Mouse (Mus musculus) ES-Bruce4 (cell line): ENCODE measurements around the gene Cmklr1. TPM values are rescaled to one million over a fixed set of nuclear protein-coding genes. Genes with fewer than 3 reads are reported as not detected.
A peak's percentile ranks its signal among the peaks of the same experiment; 100 is the strongest.

Experiments
- H3K27ac ChIP-seq: 2 replicates; pipeline ENCODE4 v1.5.1; 2012; ENCODE audit warnings: low read length, inconsistent platforms; ENCODE audit not compliant: insufficient read depth
- H3K27me3 ChIP-seq: 2 replicates; pipeline ENCODE4 v1.6.1; 2012; ENCODE audit warnings: mild to moderate bottlenecking, low read length, inconsistent platforms; ENCODE audit not compliant: control insufficient read depth, poor library complexity, insufficient read depth, severe bottlenecking
- H3K36me3 ChIP-seq: 2 replicates; pipeline ENCODE4 v1.6.1; 2012; ENCODE audit warnings: inconsistent platforms, mild to moderate bottlenecking, low read length, moderate library complexity; ENCODE audit not compliant: control insufficient read depth, poor library complexity, insufficient read depth, severe bottlenecking
- H3K4me1 ChIP-seq: one replicate; pipeline ENCODE4 v1.8.1; 2011; ENCODE audit warnings: low read length; ENCODE audit not compliant: control insufficient read depth, insufficient read depth
- H3K4me3 ChIP-seq: 2 replicates; pipeline ENCODE4 v1.5.1; 2011; ENCODE audit warnings: low read depth, mild to moderate bottlenecking, low read length
- H3K9ac ChIP-seq: 2 replicates; pipeline ENCODE4 v1.6.1; 2012; ENCODE audit warnings: low read depth, mild to moderate bottlenecking, inconsistent platforms; ENCODE audit not compliant: poor library complexity, severe bottlenecking
- H3K9me3 ChIP-seq: replicated peaks from 2 replicates; pipeline ENCODE4 v1.6.1; 2012; ENCODE audit warnings: mild to moderate bottlenecking, low read length, inconsistent platforms; ENCODE audit not compliant: control insufficient read depth, poor library complexity, insufficient read depth, severe bottlenecking
- CTCF ChIP-seq: IDR thresholded peaks from one replicate; pipeline ENCODE4 v1.8.1; 2011; ENCODE audit warnings: low read depth, low read length
- EP300 ChIP-seq: IDR thresholded peaks from 2 replicates; pipeline ENCODE4 v1.6.1; 2011; ENCODE audit warnings: low read depth, low read length; ENCODE audit not compliant: insufficient read depth
- POLR2A ChIP-seq: IDR thresholded peaks from one replicate; pipeline ENCODE4 v1.8.1; 2011; ENCODE audit warnings: low read length; ENCODE audit not compliant: insufficient read depth
- polyA plus RNA-seq: library from polyadenylated mRNA; stranded (reverse); fragments of >200 nt; gene quantifications from 2 replicates; pipeline ENCODE4 v1.2.4, GENCODE M21; 2011; ENCODE audit warnings: low read depth; ENCODE audit not compliant: missing spikeins, insufficient read depth, insufficient read length

Gene Cmklr1
- polyA plus RNA-seq, 1 experiment: 2.1 TPM

DNA sequence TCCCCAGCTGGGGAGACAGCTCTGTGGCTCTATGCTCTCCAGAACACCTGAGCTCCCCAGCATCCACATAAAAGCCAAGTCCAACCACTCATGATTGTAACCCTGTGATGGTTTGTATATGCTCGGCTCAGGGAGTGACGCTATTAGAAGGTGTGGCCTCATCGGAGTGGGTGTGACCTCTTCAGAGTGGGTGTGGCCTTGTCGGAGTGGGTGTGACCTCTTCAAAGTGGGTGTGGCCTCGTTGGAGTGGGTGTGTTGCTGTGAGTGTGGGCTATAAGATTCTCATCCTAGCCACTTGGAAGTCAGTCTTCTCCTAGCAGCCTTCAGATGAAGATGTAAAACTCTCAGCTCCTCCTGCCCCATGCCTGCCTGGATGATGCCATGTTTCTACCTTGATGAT is 37.3 kb upstream of the Cmklr1 start:
- TF ChIP-seq POLR2A: no peak
- TF ChIP-seq EP300: no peak
- no peak for TF ChIP-seq CTCF
- no peaks in the 10 kb centered on the region for H3K36me3 ChIP-seq

DNA sequence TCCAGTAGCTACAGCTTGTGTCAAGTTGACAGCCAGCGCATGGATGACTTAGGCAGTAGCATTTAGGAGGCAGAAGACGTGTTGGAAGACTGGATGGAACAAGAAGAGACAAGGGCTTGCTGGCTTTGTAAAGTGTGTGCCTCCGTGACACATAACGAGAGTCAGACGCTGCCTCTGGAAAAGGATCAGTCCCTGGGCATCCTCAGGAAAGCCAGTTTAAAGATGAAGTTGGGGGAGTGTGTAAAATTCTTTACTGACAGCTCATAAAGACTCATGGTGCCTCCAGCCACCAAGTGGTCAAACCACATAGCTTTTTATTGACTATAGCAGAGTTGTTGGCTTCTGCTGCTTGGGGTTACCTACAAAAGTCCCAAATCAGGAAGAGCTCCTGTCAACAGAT is 35.2 kb upstream of the Cmklr1 start:
- TF ChIP-seq CTCF: no peak
- no peak for TF ChIP-seq POLR2A
- TF ChIP-seq EP300: no peak
- Histone ChIP-seq H3K9me3 (no peaks in the 10 kb centered on the region), H3K27me3 (no peaks in the 10 kb centered on the region), H3K36me3 (no peaks in the 10 kb centered on the region), H3K9ac (no peak overlapping the region), H3K4me3 (no peak overlapping the region), H3K4me1 (peaks cover 3% of the 10 kb centered on the region), H3K27ac (no peak overlapping the region)

More for the DNA sequence above, 37.3 kb upstream of the Cmklr1 start:
- H3K4me3 ChIP-seq: no peak overlapping the region
- H3K27me3 ChIP-seq: no peaks in the 10 kb centered on the region
- peaks cover 3% of the 10 kb centered on the region for H3K4me1 ChIP-seq
- H3K27ac ChIP-seq: no peak overlapping the region
- no peak overlapping the region for H3K9ac ChIP-seq
- no peaks in the 10 kb centered on the region for H3K9me3 ChIP-seq

DNA sequence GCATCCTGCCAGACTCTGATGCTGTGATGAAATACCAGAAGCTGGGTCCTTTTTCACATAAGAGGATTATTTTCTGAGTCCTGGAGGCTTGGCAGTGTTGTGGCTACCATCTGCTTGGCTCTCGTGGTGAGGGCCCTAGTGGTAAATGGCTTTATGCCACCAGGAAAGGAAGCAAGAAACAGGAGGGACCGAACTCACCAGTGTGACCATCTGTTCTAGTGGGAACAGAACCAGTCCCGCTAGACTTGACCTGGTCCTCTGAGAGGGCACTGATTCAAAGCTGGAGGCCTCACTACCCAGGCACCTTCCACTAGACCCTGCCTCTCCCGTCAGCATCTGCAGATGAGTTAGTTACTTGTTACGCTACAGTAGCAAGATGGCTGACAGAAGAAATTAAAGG is 33.0 kb upstream of the Cmklr1 start:
- H3K27me3 ChIP-seq: no peaks in the 10 kb centered on the region
- H3K9ac ChIP-seq: no peak overlapping the region
- no peak overlapping the region for H3K27ac ChIP-seq
- no peak for TF ChIP-seq POLR2A
- no peak for TF ChIP-seq CTCF
- TF ChIP-seq EP300: no peak
- peaks cover 4% of the 10 kb centered on the region for H3K4me1 ChIP-seq
- H3K36me3 ChIP-seq: no peaks in the 10 kb centered on the region
- no peak overlapping the region for H3K4me3 ChIP-seq
- H3K9me3 ChIP-seq: no peaks in the 10 kb centered on the region

DNA sequence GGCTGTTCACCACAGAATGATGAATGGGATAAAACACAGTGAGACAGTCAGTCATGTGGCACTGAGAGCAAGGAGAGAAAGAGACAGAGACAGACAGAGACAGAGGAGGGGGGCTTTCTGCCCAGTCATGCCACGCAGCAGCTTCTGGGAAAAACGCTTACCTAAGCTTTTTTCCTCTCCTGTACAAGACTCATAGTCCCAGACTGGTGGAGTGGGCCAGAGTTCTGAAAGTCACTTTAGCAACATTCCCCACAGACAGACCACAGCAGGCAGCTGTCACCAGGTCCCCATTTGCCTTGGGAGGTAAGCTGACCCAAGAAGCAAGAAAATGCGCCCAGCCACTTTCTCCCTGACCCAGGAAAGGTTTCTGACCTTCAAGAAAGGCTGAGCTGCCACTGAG is 32.2 kb upstream of the Cmklr1 start:
- TF ChIP-seq CTCF (no peak), POLR2A (no peak), EP300 (no peak)
- Histone ChIP-seq H3K4me3 (no peak overlapping the region), H3K9ac (no peak overlapping the region), H3K36me3 (no peaks in the 10 kb centered on the region), H3K27ac (no peak overlapping the region), H3K27me3 (no peaks in the 10 kb centered on the region), H3K4me1 (peaks cover 4% of the 10 kb centered on the region), H3K9me3 (no peaks in the 10 kb centered on the region)

DNA sequence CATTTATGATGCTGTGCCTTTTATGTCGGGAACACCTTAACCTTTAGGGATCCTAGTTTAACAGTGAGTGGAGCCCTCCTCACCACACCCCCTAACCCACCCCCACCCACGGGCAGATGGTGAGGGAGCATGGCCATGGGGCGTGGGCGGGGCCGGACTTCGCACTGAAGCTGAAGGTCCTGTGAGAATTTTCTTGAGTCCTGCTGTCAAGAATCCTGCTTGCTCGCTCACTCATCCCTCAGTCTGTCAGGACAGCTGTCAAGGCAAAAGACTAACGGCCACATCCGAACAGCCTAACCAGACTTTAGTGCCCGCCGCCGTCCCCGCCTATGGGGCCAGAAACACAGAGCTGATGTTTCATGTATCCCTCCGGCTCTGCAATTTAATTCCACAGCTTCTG is 31.0 kb upstream of the Cmklr1 start:
- H3K4me1 ChIP-seq: peaks cover 6% of the 10 kb centered on the region
- no peak overlapping the region for H3K9ac ChIP-seq
- H3K36me3 ChIP-seq: no peaks in the 10 kb centered on the region
- no peaks in the 10 kb centered on the region for H3K9me3 ChIP-seq
- no peaks in the 10 kb centered on the region for H3K27me3 ChIP-seq
- TF ChIP-seq CTCF (no peak), POLR2A (no peak), EP300 (no peak)
- peak overlapping the region; percentile 14; the same call in 1 of the 2 replicates for H3K4me3 ChIP-seq
- no peak overlapping the region for H3K27ac ChIP-seq

DNA sequence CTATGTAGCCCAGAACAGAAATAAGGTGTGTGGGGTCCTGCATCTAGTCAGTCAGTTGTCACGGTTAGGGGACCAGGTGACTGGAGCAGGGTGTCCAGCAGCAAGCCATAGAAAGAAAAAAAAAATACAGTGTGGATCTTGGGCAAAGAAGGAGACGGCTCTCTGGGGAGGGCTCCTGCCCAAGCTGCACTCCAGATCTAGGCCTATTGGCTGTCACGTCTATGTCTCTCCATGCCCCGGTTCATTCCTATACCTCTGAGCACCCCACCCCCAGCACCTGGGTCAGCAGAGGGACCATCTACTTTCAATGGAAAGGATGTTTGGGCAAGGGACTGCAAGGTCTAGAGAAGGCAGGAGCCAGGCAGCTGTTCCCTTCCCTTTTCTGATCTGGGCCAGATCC is 29.3 kb upstream of the Cmklr1 start:
- Histone ChIP-seq H3K9me3 (no peaks in the 10 kb centered on the region), H3K9ac (no peak overlapping the region), H3K4me1 (peaks cover 11% of the 10 kb centered on the region), H3K27ac (no peak overlapping the region), H3K4me3 (no peak overlapping the region), H3K36me3 (no peaks in the 10 kb centered on the region), H3K27me3 (no peaks in the 10 kb centered on the region)
- TF ChIP-seq POLR2A: no peak
- TF ChIP-seq CTCF: no peak
- TF ChIP-seq EP300: no peak
